8 mouse cellular contexts compared by ENCODE assay signal in genomic region chr4:108835496-108835895, GRCm38 (mm10). TPM values are rescaled to one million over a fixed set of nuclear protein-coding genes. Genes with fewer than 3 reads are reported as not detected.
DNase-seq lines count a peak whose midpoint lies in the region; ATAC-seq and TF ChIP-seq lines count a peak whose summit lies in the region.

No protein-coding gene starts in this region.

- no peaks in the 10 kb centered on the region for H3K9me3 ChIP-seq in limb, embryonic 12.5 days
- no peaks in the 10 kb centered on the region for H3K9me3 ChIP-seq in stomach, embryonic 16.5 days (replicated peaks; ENCODE audit: control insufficient read depth, low read length)

- H3K4me2 ChIP-seq in limb, embryonic 12.5 days, result peak overlapping the region; percentile 65
- peak overlapping the region; percentile 77 for H3K4me2 ChIP-seq in stomach, embryonic 16.5 days (ENCODE audit: low read depth, low read length)

- TF ChIP-seq CTCF in cerebellum, adult 2 months (IDR thresholded peaks at IDR 0.05; ENCODE audit: borderline replicate concordance, insufficient read depth, low read depth, low read length), result no peak

- DNase-seq in cerebellum, adult 2 months, result no peak
- DNase-seq in cerebellum, adult 8-10 months, result no peak
- peak; percentile 4 for DNase-seq in thymus, postnatal 25 days
- no peak for DNase-seq in thymus, postnatal 36 days
- no peak for DNase-seq in spleen, adult 12 weeks (ENCODE audit: low spot score)
- no peak for DNase-seq in right cerebral cortex, postnatal 10 days (ENCODE audit: low spot score in 2 of 2)

- 50% methylated on average over 3 of the region's 3 CpGs for WGBS in cerebellum, adult 2 months
- WGBS in limb, embryonic 12.5 days, result 66% methylated on average over 3 of the region's 3 CpGs
- WGBS in stomach, embryonic 16.5 days, result 44% methylated on average over 3 of the region's 3 CpGs

- H3K27me3 ChIP-seq in cerebellum, adult 2 months (ENCODE audit: control insufficient read depth, insufficient read depth, low read length), result no peaks in the 10 kb centered on the region
- no peaks in the 10 kb centered on the region for H3K27me3 ChIP-seq in limb, embryonic 12.5 days
- H3K27me3 ChIP-seq in stomach, embryonic 16.5 days (ENCODE audit: control insufficient read depth, insufficient read depth, low read length), result no peaks in the 10 kb centered on the region

- ATAC-seq in limb, embryonic 12.5 days (ENCODE audit: insufficient number of reproducible peaks, insufficient read depth, low FRiP score, low TSS enrichment, low read depth), result no peak
- no peak for ATAC-seq in stomach, embryonic 16.5 days (ENCODE audit: insufficient read depth, low FRiP score)

- H3K9ac ChIP-seq in limb, embryonic 12.5 days (replicated peaks), result peak overlapping the region; percentile 77
- peak overlapping the region; percentile 81 for H3K9ac ChIP-seq in stomach, embryonic 16.5 days (ENCODE audit: low read length)

- TF ChIP-seq POLR2A in cerebellum, adult 2 months (IDR thresholded peaks at IDR 0.05; ENCODE audit: borderline replicate concordance, insufficient read depth, low read length), result no peak

- no peak overlapping the region for H3K27ac ChIP-seq in cerebellum, adult 2 months (ENCODE audit: insufficient read depth, low read length)
- peak overlapping the region; percentile 99; the same call in 1 of the 2 replicates for H3K27ac ChIP-seq in limb, embryonic 12.5 days
- H3K27ac ChIP-seq in stomach, embryonic 16.5 days (ENCODE audit: low read length), result peak overlapping the region; percentile 98

- H3K36me3 ChIP-seq in limb, embryonic 12.5 days, result peaks cover 4% of the 10 kb centered on the region
- no peaks in the 10 kb centered on the region for H3K36me3 ChIP-seq in stomach, embryonic 16.5 days (ENCODE audit: control insufficient read depth, insufficient read depth, low read length)

- peaks cover 8% of the 10 kb centered on the region; the same call in 1 of the 2 replicates for H3K4me1 ChIP-seq in cerebellum, adult 2 months (ENCODE audit: control insufficient read depth, insufficient read depth, low read length)
- peaks cover 31% of the 10 kb centered on the region for H3K4me1 ChIP-seq in limb, embryonic 12.5 days (replicated peaks)
- peaks cover 18% of the 10 kb centered on the region for H3K4me1 ChIP-seq in stomach, embryonic 16.5 days (ENCODE audit: control insufficient read depth, insufficient read depth, low read length)

- H3K4me3 ChIP-seq in cerebellum, adult 2 months (replicated peaks; ENCODE audit: insufficient read depth, low read depth, low read length), result peak overlapping the region; percentile 92
- peak overlapping the region; percentile 90 for H3K4me3 ChIP-seq in limb, embryonic 12.5 days (replicated peaks)
- peak overlapping the region; percentile 88 for H3K4me3 ChIP-seq in stomach, embryonic 16.5 days (replicated peaks; ENCODE audit: low read length)

RNA-seq across cellular contexts. Expression of gene Txndc12, which starts 1.1 kb away (rescaled TPM):
- polyA plus RNA-seq in cerebellum, adult 2 months (2012; rRNA removed), result 51.3 and 53.6 TPM in 2 replicates
- polyA plus RNA-seq in limb, embryonic 12.5 days (2016; fragmentation: Nextera tagmentation; extraction: Ambion mirVana), result 111 and 115 TPM in 2 replicates
- polyA plus RNA-seq in stomach, embryonic 16.5 days (2015; fragmentation: Nextera tagmentation; extraction: Ambion mirVana), result 92.4 and 104 TPM in 2 replicates

RNA-seq across cellular contexts. Expression of gene Btf3l4, which starts 2.1 kb away (rescaled TPM):
- 84.4 and 84.7 TPM in 2 replicates for polyA plus RNA-seq in cerebellum, adult 2 months (2012; rRNA removed)
- polyA plus RNA-seq in limb, embryonic 12.5 days (2016; fragmentation: Nextera tagmentation; extraction: Ambion mirVana), result 247 and 250 TPM in 2 replicates
- polyA plus RNA-seq in stomach, embryonic 16.5 days (2015; fragmentation: Nextera tagmentation; extraction: Ambion mirVana), result 109 and 130 TPM in 2 replicates

RNA-seq across cellular contexts. Expression of gene Kti12, which starts 12.1 kb away (rescaled TPM):
- 20.0 TPM in 2 replicates for polyA plus RNA-seq in cerebellum, adult 2 months (2012; rRNA removed)
- 53.4 and 54.7 TPM in 2 replicates for polyA plus RNA-seq in limb, embryonic 12.5 days (2016; fragmentation: Nextera tagmentation; extraction: Ambion mirVana)
- 41.6 and 42.2 TPM in 2 replicates for polyA plus RNA-seq in stomach, embryonic 16.5 days (2015; fragmentation: Nextera tagmentation; extraction: Ambion mirVana)

RNA-seq across cellular contexts. Expression of gene A730015C16Rik, which starts 12.9 kb away (rescaled TPM):
- not detected in 2 replicates for polyA plus RNA-seq in cerebellum, adult 2 months (2012; rRNA removed)
- 2.0 and 2.2 TPM in 2 replicates for polyA plus RNA-seq in limb, embryonic 12.5 days (2016; fragmentation: Nextera tagmentation; extraction: Ambion mirVana)
- polyA plus RNA-seq in stomach, embryonic 16.5 days (2015; fragmentation: Nextera tagmentation; extraction: Ambion mirVana), result 0.79 and 1.5 TPM in 2 replicates

RNA-seq across cellular contexts. Expression of gene Rab3b, which starts 43.4 kb away (rescaled TPM):
- 40.1 and 42.5 TPM in 2 replicates for polyA plus RNA-seq in cerebellum, adult 2 months (2012; rRNA removed)
- polyA plus RNA-seq in limb, embryonic 12.5 days (2016; fragmentation: Nextera tagmentation; extraction: Ambion mirVana), result 15.6 and 17.5 TPM in 2 replicates
- 10.3 and 11.6 TPM in 2 replicates for polyA plus RNA-seq in stomach, embryonic 16.5 days (2015; fragmentation: Nextera tagmentation; extraction: Ambion mirVana)
